Mouse (Mus musculus): ENCODE measurements at regions not wholly inside any gene's neighbourhood (a gene's known extent, or its start where the extent isn't known, plus 50 kb on each side); places are given as distances from the start of the nearest gene placed in this dataset.

DNA sequence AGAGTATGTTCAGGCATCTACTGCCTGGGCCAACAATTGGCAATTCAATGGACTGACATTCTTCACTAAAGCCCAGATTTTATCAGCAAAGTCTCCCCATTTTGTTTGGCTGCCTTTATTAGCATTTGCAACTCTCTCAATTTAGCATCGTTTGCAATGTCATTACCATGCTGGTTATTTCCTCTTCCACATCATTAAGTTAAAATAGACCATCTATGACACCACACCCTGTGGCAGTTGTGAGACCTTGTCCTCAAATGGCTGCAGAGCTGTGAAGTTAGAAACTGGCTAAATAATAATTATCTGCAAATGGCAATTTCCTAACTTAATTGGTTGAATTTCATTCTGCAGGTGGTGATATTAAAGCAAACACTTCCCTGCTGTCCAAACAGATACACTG lies 381.8 kb downstream of the H2al1n start:
- in situ Hi-C loops (cut with MboI, MseI) = no loop called here

DNA sequence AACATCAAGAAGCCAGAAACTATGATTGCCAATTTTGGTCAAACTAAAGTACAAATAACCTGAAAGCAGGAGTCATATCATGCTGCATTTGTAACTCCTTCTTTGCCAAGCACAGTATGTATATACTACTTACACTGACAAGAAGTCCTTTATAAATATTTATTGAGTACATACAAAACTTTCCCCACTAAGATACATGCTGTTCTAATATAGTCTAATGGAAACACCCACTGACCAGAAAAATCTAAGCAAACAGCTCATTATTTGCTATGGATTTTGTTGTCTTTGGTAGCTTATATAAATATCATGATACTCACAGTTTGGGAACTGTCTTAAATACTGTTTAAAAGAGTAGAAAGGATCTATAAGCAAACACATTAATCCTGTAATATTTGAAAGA lies 385.9 kb downstream of the H2al1n start:
- in situ Hi-C loops (cut with MboI, MseI) = no loop called here

DNA sequence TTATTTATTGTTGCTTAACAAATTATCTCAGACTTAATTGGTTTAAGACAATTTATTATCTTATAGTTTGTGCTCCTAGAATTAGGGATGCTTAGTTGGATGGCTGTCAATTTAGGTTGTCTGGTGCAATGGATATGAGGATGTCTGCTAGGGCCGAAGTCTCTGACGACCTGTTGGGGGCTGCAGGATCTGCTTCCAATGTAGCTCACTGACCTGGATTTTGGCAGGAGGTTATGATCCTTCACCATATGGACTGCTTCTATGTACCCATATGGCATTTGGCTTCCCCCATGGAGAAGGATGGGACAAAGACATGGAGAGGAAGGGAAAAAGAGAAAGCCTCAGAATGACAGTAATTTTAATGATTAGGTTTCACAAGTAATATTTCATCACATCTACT lies 391.0 kb downstream of the H2al1n start:
- in situ Hi-C loops (cut with MboI, MseI) = no loop called here

DNA sequence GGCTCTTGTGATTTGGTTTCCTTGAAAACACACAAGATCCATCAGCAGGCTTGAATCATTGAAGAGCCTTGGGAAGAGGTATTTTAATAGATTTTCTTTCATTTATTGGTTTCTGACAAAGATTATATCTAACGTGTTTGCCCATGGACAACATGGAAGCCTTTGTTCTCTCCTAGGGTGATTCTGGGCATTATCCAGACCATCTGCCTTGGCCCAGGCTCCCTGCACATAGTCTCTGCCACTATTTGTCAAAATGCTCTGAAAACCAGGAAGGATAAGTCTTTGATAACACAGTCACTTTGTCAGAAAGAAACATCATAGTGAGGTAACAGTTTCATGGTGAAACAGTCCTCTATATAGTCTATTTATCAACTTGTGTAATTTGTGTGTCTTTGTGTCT lies 398.2 kb downstream of the H2al1n start:
- in situ Hi-C loops (cut with MboI, MseI) = no loop called here

DNA sequence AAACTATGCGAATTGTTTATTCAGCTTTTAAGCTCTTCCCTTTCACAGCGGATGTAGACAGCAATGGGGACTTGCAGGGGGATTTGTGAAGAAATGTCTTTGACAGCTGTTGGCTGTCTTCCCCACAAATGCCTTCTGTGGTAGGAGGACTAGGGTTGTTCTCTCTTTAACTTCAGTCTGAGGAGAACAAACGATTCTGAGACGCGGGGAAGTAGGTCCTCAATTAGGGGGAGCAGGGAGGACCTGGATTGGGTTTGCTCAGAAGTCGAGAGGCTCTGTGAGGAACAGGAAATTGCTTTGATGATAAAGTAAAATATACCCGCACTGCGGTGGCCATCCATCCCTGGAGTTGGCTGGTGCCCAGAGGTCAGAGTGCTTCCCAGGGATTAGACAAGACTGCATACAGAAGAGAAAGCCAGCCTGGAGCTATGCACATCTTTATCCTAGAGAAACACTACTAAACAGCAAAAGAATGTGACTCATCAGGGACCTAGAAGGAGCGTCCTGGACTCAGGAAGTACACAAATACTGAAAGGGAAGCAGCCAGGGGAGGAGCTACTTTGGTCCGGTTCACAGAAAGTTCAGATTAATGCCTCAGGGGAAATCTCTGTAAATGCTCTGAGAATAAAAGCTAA lies 417.4 kb downstream of the H2al1n start:
- in situ Hi-C loops (cut with MboI, MseI) = no loop called here

DNA sequence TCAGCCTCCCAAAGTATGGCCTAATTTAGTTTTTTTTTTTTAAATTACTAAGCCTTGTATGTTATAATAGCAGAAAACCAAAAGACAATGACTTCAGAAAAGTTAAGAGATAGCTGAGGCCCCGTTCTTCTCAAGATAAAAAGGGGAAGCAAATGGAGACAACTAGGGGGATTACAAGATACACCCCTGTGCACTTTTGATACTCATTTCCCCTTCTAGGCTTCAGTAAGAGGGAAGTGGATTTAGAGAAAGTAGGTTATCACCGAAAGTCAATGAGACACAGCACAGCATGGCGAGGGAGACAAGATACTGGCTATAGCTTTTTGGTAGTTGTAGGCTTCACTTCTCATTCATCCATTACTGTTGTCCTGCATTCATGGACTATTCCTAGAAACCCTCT lies 428.4 kb downstream of the H2al1n start:
- in situ Hi-C loops (cut with MboI, MseI) = no loop called here

DNA sequence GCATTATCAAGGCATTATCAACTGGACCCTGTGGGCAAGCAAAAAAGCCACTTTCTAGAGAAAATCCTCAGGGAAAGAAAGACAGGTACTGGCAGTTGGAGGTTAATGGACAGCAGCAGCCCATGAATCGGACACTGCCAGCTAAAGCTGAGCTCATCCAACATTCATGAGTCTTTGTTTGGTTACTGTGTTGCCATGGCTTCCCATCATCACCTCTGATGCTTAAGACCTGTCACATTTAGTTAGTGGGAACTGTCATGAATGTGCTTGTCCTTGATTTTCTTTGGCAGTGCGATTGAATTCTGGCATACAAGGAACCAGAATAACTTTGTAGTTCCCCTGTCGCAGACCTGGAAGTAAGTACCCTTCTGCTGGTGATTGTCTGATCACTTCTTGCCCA lies 453.9 kb downstream of the H2al1n start:
- in situ Hi-C loops (cut with MboI, MseI) = no loop called here

DNA sequence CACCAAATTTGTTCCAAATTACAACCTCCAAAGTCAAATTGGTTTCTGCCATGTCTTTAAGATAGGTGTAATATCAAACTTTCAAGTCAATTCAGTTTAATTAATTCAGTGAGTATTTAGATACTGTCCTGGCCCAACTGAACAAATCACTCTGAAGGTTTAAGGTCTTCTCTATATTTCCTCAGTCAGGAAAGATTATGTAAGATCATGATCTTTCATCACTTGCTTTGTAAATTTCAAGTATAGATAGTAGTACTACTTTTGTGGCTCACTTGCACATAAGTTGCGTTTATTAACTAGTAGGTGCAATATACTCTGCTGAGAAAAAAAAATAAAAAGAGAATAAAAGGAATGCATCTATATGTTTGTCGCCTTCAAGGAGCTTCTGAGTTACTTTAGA lies 485.4 kb downstream of the H2al1n start:
- in situ Hi-C loops (cut with MboI, MseI) = loop anchor here in 1 of 2 experiments (10.0 kb wide), 1 partner anchor 1262 kb away; no protein-coding TSS in a partner anchor

DNA sequence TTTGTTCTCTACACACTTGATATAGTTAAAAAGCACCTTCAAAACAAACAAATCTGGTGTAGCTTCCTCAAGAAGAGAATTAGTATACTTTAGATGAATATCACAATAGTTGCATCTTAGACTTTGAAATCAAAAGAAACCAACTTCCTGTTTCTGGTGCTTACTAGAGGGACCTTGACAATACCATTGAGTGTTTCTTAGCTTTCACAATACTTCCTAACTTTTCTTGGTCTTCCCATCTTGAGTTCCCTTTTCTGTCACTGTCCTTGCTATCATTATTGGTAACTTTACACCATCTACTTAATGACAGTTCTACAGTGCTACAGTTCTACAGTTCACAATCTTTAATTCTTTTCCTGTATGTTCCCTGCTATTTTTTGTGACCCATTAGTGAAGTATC lies 528.1 kb downstream of the H2al1n start:
- in situ Hi-C loops (cut with MboI, MseI) = no loop called here

All from T-helper 17 cell (primary cell).